Mouse (Mus musculus) gastrocnemius, adult 18-20 months (tissue): ENCODE results near the gene Slc25a10. TPM values are rescaled to one million over a fixed set of nuclear protein-coding genes. Genes with fewer than 3 reads are reported as not detected.

Experiments
- DNase-seq: peaks from one replicate; pipeline ENCODE4 v3.0.0; 2021; ENCODE audit warnings: low spot score
- total RNA-seq, 2 experiments: library from RNA; stranded (reverse); gene quantifications; 2 replicates each; pipeline ENCODE4 v1.2.3; 2021

Slc25a10 gene
- total RNA-seq, 2 experiments from 2014 or later, result 3.3 to 4.5 TPM

- no peak for DNase-seq
These were observed 47.8 kb downstream of the Slc25a10 start for GRCm38 (mm10) chr11:120539285-120540014.

- peak; percentile 55 for DNase-seq
These were observed 50.3 kb downstream of the Slc25a10 start for GRCm38 (mm10) chr11:120541907-120542306.

- DNase-seq, result peak; percentile 28
These were observed 50.7 kb downstream of the Slc25a10 start for GRCm38 (mm10) chr11:120542376-120542775.

DNA sequence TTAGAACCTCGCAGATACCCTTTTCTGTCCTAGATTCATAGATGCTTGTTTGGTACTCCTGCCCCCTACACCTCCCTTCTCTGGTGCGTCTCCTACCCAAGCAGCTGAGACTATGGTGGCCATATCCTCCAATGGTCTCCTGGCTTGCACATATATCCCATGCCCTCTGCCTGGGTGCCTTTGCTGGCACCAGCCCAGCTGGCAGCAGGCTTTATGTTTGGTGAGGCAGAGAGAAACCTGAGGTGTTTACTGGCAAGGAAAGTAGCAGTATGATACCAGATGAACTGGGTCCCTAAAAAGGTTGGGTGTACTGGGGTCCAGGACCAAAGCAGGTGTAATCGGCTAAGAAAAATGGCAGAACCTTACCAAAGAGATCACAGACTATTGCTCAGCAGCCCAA, 54.3 kb downstream of the Slc25a10 start:
- DNase-seq, result peak; percentile 48

GRCm38 (mm10) chr11:120547469-120547868, 55.8 kb downstream of the Slc25a10 start:
- DNase-seq, result peak; percentile 25

DNA sequence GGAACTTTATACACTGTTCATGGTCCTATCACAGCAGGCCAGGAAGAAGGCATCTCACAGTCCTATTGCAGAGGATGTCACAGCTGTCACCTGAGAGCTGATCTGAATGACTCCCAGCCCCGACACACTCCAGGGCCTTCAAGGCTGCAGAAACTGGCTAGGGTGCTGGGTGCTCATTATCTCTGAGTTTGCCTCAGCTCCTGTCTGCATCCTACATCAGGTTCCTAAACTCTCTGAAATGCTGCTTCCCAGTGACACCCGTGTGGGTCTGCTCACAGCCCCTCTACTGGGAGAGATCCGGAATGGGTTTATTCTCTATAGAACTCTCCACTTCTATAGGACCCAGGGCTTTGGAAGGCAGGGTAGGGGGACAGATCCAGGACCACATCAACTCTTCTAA, 56.6 kb downstream of the Slc25a10 start:
- no peak for DNase-seq

GRCm38 (mm10) chr11:120548786-120549167, 57.1 kb downstream of the Slc25a10 start:
- peak; percentile 20 for DNase-seq

Other genes starting within 250 kb of the Slc25a10 start
- 100 to 1,000 TPM; 158 to 253 TPM for gene Actg1, start 143.3 kb upstream of the Slc25a10 start, total RNA-seq
- gene Fscn2, start 130.3 kb upstream of the Slc25a10 start, total RNA-seq, result under 1 TPM; 0.39 to 0.52 TPM
- gene Faap100, start 113.1 kb upstream of the Slc25a10 start, total RNA-seq, result 10 to 100 TPM in 1 of 2 experiments, 1 to 10 TPM in 1; 8.3 to 19.3 TPM
- gene Nploc4, start 54.1 kb upstream of the Slc25a10 start, total RNA-seq, result 100 to 1,000 TPM in 1 of 2 experiments, 10 to 100 TPM in 1; 84.6 to 100 TPM
- gene Tspan10, start 49.2 kb upstream of the Slc25a10 start, total RNA-seq, result under 1 TPM in 1 of 2 experiments, not detected in 1; 0.57 TPM
- gene Pde6g, start 38.3 kb upstream of the Slc25a10 start, total RNA-seq, result under 1 TPM; 0.33 to 0.39 TPM
- 10 to 100 TPM; 18.9 to 24.7 TPM for gene Oxld1, start 33.8 kb upstream of the Slc25a10 start, total RNA-seq
- gene Ccdc137, start 33.7 kb upstream of the Slc25a10 start, total RNA-seq, result 1 to 10 TPM; 5.7 to 6.2 TPM
- 1 to 10 TPM; 4.3 to 6.2 TPM for gene Arl16, start 24.2 kb upstream of the Slc25a10 start, total RNA-seq
- 100 to 1,000 TPM; 130 to 136 TPM for gene Mrpl12, start 7.2 kb upstream of the Slc25a10 start, total RNA-seq
- under 1 TPM in 1 of 2 experiments, not detected in 1; 0.45 TPM for gene Gcgr, start 38.9 kb downstream of the Slc25a10 start, total RNA-seq
- gene Mcrip1, start 57.9 kb downstream of the Slc25a10 start, total RNA-seq, result 10 to 100 TPM; 18.4 to 22.7 TPM
- 100 to 1,000 TPM; 140 to 577 TPM for gene Ppp1r27, start 59.3 kb downstream of the Slc25a10 start, total RNA-seq
- 100 to 1,000 TPM; 188 to 221 TPM for gene P4hb, start 81.4 kb downstream of the Slc25a10 start, total RNA-seq
- gene Arhgdia, start 89.8 kb downstream of the Slc25a10 start, total RNA-seq, result 10 to 100 TPM; 71.0 to 89.8 TPM
- 10 to 100 TPM; 42.8 to 48.6 TPM for gene Alyref, start 106.5 kb downstream of the Slc25a10 start, total RNA-seq
- 10 to 100 TPM; 45.9 to 52.1 TPM for gene Anapc11, start 106.6 kb downstream of the Slc25a10 start, total RNA-seq
- not detected for gene Npb, start 116.6 kb downstream of the Slc25a10 start, total RNA-seq
- gene Pcyt2, start 126.1 kb downstream of the Slc25a10 start, total RNA-seq, result 10 to 100 TPM; 26.1 to 27.7 TPM
- 1 to 10 TPM; 3.6 to 4.2 TPM for gene Sirt7, start 133.4 kb downstream of the Slc25a10 start, total RNA-seq
- gene Mafg, start 141.8 kb downstream of the Slc25a10 start, total RNA-seq, result 10 to 100 TPM; 50.2 to 58.8 TPM
- 1 to 10 TPM; 2.8 to 3.2 TPM for gene Pycr1, start 151.9 kb downstream of the Slc25a10 start, total RNA-seq
- 100 to 1,000 TPM; 124 to 137 TPM for gene Myadml2, start 156.3 kb downstream of the Slc25a10 start, total RNA-seq
- gene Notum, start 169.3 kb downstream of the Slc25a10 start, total RNA-seq, result not detected
- 10 to 100 TPM; 31.1 to 33.4 TPM for gene Aspscr1, start 181.1 kb downstream of the Slc25a10 start, total RNA-seq
- 10 to 100 TPM; 24.2 to 32.0 TPM for gene Cenpx, start 221.9 kb downstream of the Slc25a10 start, total RNA-seq
- 1 to 10 TPM; 2.3 to 3.0 TPM for gene Lrrc45, start 222.1 kb downstream of the Slc25a10 start, total RNA-seq
- 1 to 10 TPM in 1 of 2 experiments, under 1 TPM in 1; 0.95 to 1.3 TPM for gene Rac3, start 229.6 kb downstream of the Slc25a10 start, total RNA-seq
- gene Dcxr, start 235.4 kb downstream of the Slc25a10 start, total RNA-seq, result 1 to 10 TPM; 8.2 to 9.6 TPM
- 10 to 100 TPM; 11.6 to 16.9 TPM for gene Cbr2, start 240.3 kb downstream of the Slc25a10 start, total RNA-seq